Mouse (Mus musculus): Measurements from ENCODE around the gene Smg6.
"Not testable (repeated sequence)": the region's sequence is repeated elsewhere in the genome, so short reads cannot be mapped to it uniquely, and the experiment has no call there.

The Smg6 gene

DNA sequence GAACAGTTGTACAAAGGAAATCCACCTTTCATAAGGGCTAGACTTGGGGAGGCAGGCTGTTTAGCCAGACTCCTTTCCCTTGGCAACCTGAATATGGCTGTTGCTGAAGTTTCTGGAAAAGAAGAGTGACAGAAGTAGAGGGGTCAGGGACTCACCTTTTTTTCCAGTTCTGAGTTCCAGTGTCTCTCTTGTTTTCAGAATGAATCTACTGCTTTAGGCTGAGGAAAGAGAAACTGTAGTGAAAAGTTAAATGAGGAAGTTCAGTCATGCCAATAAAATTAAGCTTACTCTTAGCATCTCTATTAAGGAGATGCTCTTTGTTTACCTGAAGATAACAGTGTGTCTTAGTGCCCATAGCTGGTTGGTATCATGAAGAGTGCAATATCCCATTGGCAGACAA, 69.2 kb downstream of the Smg6 start:
- H3K36me3 ChIP-seq (ENCODE audit: control insufficient read depth, insufficient read depth, low read length, poor library complexity, severe bottlenecking), result no peaks in the 10 kb centered on the region
- peak; percentile 23 for DNase-seq (ENCODE audit: low read depth, low spot score)
- no peaks in the 10 kb centered on the region for H3K27me3 ChIP-seq (ENCODE audit: control insufficient read depth, insufficient read depth, low read length, poor library complexity, severe bottlenecking)

DNA sequence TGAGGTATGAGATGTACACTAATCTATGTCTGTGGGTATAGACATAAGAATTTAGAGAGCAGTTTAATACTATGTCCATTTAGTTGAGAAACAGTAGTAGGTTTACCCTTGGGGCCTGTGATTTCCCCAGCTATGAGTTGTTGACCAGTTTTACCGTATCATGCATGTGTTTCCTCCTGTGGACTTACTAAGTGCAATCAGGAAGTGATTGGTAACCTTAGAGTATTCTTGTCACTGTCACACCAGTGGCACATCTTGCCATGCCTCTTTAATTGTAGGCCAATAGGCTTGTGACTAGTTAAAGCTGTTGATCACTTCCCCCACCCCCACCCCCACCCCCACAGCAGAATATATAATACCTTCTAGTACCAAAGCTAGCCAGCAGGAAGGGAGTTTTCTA, 70.9 kb downstream of the Smg6 start:
- DNase-seq (ENCODE audit: low read depth, low spot score), result no peak
- no peaks in the 10 kb centered on the region for H3K36me3 ChIP-seq (ENCODE audit: control insufficient read depth, insufficient read depth, low read length, poor library complexity, severe bottlenecking)

DNA sequence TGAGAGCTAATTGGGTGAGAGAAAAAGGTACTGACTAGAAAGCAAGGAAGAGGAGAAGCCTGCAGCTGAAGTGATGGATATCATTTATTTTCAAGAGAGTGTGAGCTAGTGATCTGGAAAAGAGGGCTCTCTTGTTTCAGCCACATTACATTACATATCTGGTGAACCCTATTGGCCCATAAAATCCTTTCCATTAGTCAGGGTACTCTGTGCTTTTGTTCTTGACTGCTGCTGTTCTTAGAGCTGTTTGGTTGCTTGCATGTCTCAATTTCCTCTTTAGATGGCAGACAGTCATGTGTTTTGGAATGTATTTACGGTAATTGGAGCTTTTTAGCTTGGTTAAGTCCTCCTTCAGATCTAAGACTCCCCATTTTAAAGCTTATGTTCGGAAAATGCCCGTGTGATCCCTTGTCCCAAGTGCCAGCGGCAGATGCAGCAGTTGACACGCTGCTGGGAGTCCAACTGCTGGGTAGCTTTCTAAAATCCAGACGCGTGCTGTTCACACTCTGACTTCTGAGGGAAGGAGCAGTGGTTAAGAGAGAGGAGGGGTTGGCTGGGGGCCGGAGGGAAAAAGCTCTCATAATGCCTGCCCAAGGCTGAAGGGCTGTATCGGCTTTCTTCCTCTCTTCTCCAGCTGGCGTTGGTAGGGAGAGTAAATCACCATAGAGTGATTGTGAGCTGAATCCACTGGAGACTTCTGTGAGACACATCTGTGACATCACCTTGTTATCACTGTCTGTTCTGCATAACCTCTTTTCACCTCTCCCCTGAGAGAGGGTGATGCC, 75.4 kb downstream of the Smg6 start:
- H3K27me3 ChIP-seq (ENCODE audit: control insufficient read depth, insufficient read depth, low read length, poor library complexity, severe bottlenecking), result no peaks in the 10 kb centered on the region
- peak; percentile 21 for DNase-seq (ENCODE audit: low read depth, low spot score)
- no peaks in the 10 kb centered on the region for H3K36me3 ChIP-seq (ENCODE audit: control insufficient read depth, insufficient read depth, low read length, poor library complexity, severe bottlenecking)

More for the DNA sequence above, 70.9 kb downstream of the Smg6 start:
- no peaks in the 10 kb centered on the region for H3K27me3 ChIP-seq (ENCODE audit: control insufficient read depth, insufficient read depth, low read length, poor library complexity, severe bottlenecking)

DNA sequence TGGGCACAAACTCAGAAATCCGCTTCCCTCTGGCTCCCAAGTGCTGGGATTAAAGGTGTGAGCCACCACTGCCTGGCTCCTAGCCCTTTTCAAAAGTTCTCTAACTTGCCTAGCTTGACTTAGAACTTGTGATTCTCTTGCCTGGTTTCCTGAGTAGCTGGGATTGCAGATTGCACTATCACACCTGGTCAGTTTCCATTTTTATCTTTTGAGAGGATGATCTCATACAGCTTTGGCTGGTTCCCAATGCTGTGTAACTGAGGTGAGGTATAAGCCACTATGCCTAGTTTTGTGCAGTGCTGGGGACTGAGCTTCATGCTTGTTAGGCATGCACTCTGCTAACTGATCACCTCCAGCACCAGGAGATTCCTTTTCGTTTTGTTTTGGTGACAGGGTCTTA, 82.6 kb downstream of the Smg6 start:
- H3K27me3 ChIP-seq (ENCODE audit: control insufficient read depth, insufficient read depth, low read length, poor library complexity, severe bottlenecking), result no peaks in the 10 kb centered on the region
- H3K36me3 ChIP-seq (ENCODE audit: control insufficient read depth, insufficient read depth, low read length, poor library complexity, severe bottlenecking), result no peaks in the 10 kb centered on the region
- DNase-seq (ENCODE audit: low read depth, low spot score), result no peak

DNA sequence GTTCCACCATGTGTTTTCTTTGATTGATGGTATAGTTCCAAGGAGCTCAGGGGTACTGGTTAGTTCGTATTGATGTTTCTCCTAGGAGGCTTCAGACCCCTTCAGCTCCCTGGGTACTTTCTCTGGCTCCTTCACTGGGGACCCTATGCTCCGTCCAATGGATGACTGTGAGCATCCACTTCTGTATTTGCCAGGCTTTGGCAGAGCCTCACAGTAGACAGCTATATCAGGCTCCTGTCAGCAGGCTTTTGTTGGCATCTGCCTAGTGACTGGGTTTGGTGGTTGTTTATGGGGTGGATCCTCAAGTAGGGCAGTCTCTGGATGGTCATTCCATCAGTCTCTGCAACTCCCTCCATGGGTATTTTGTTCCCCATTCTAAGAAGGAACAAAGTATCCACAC, 83.9 kb downstream of the Smg6 start:
- H3K27me3 ChIP-seq (ENCODE audit: control insufficient read depth, insufficient read depth, low read length, poor library complexity, severe bottlenecking); DNase-seq (ENCODE audit: low read depth, low spot score); H3K36me3 ChIP-seq (ENCODE audit: control insufficient read depth, insufficient read depth, low read length, poor library complexity, severe bottlenecking): not testable (repeated sequence)

DNA sequence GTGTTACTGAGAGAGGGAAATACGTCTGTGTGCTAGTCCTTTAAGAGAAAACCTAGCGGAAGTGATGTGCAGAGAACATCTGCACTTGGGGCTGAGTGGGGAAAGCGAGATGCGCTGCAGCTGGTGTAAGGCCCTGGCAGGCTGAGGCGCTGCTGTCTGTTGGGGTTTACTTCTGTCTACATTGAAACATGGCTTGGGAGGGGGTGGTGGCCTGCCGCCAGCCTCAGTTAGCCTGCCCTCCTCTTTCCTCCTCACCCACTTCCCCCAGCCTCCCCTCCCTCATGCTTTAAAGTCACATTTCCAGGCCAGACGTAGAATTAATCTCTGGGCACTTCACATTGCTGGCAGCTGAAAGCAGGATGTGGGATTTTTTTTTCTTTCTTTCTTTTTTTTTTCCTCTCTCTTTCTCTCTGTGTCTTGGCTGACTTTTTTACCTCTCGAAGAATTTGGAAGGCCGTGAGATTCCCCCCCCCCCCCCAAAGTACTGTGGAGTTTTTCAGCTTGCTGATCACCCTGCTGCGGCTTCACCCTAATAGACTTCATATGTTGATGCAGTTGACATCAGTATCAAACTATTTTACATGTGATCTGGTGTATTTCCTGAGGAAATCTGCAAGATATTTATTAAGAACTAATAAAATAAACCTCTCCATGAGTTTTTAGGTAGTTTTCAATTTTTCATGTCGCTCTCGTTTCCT, 87.5 kb downstream of the Smg6 start:
- H3K36me3 ChIP-seq (ENCODE audit: control insufficient read depth, insufficient read depth, low read length, poor library complexity, severe bottlenecking), result no peaks in the 10 kb centered on the region
- no peaks in the 10 kb centered on the region for H3K27me3 ChIP-seq (ENCODE audit: control insufficient read depth, insufficient read depth, low read length, poor library complexity, severe bottlenecking)
- peak; percentile 61 for DNase-seq (ENCODE audit: low read depth, low spot score)

DNA sequence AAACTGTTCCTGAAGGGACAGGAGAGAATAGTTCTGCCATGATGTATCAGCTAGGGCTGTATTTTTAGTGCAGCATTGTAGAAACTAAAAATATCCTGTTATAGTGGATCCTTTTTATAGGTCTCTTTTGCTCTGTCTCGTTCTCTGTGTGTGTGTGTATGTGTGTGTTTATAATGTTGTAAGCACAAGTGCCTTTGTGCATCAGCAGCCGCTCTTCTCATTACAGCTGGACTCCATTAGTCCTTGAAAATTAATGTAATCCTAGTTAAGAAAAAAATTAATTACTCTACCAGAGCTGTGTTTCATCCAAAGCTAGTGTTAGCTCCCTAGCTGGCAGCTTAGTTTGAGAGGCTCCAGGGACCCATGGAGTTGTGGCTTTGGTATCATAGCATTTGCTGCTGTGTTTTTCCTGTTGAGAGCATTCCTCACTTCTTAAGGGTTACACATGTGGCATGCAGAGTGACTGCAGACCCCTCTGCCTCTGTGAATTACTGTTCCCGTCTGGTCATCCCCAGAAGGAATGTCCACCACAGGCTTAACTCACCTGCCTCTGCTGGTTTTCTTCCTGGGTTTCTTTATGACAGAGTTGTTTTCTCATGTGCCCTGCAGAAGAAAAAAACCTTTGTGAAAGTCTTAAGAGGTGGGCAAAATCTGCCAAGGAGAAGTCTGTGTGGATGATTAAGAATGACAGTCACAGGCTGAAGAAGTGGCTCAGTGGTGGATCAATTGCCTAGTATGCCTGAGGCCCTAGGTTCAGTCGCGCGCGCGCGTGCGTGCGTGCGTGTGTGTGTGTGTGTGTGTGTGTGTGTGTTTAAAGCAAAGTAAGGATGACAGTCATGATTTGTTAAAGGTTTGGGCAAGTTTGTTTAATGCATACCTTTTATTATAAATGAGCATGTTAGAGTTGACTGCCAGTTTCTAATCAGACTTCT, 88.4 kb downstream of the Smg6 start:
- Histone ChIP-seq H3K27me3 (ENCODE audit: control insufficient read depth, insufficient read depth, low read length, poor library complexity, severe bottlenecking) (no peaks in the 10 kb centered on the region), H3K36me3 (ENCODE audit: control insufficient read depth, insufficient read depth, low read length, poor library complexity, severe bottlenecking) (no peaks in the 10 kb centered on the region)
- no peak for DNase-seq (ENCODE audit: low read depth, low spot score)

DNA sequence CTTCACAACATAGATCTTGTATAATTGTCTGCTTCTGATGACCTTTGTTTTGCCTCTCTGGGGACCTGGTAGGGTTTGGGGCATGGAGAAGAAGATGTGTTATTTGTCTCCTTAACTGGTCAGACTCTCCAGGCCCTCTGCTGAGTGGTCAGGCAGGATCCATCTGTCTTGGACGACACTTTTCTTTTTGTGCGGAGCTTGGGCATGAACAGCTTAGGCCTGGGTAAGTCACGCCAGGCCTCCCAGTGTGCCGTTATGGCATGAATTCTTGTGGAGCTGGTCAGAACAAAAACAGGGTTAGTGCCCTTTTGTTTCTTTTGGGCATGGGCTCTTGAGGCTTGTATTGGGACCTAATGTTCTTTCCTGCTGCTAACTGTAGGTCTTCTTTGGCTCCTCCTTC, 89.2 kb downstream of the Smg6 start:
- DNase-seq (ENCODE audit: low read depth, low spot score), result no peak
- H3K36me3 ChIP-seq (ENCODE audit: control insufficient read depth, insufficient read depth, low read length, poor library complexity, severe bottlenecking), result no peaks in the 10 kb centered on the region
- no peaks in the 10 kb centered on the region for H3K27me3 ChIP-seq (ENCODE audit: control insufficient read depth, insufficient read depth, low read length, poor library complexity, severe bottlenecking)

DNA sequence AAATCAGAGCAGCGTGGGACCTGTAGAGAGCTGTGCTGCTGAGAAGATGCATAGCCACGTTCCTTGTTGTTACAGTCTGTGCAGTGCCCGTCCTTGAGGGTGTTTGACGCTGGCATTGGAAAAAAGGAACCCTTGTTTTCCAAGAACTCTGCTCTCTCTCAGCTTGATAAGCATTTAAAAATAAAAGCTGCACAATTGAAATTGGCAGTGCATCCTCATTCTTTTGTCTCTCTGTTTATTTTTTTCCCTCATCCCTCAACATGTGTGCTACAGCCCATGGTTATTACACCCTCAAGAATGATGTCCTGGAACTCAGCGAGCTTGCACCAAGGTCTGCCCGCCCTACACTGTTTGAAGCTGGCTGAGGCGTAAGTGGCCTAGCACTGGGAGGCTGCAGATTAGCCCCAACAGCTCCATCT, 89.8 kb downstream of the Smg6 start:
- H3K27me3 ChIP-seq (ENCODE audit: control insufficient read depth, insufficient read depth, low read length, poor library complexity, severe bottlenecking), result no peaks in the 10 kb centered on the region
- no peak for DNase-seq (ENCODE audit: low read depth, low spot score)

DNA sequence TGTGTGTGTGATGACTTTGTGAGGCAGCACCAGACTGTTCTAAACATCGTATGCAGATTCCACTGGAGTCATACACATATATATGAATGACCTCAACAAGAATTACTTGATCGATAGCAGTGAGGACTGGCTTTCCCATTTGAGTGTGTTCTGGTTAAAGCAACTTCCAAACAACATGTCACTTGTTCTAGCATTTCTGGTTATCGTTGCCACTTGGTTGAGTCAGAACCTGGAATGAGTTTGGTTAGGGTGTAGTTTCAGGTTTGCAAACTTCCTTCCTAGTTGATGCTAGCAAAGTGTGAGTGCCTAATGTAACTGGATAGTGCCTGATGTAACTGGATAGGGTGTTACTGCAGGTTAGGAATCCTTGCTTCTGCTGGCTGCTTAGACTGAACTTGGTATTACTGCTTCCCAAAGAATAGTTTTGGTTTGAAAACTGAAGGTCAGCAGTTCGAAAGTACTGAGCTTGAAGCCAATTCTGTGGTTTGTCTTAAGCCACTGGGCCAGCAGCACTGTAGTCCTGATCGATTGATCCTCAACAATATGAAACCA, 90.8 kb downstream of the Smg6 start:
- no peak for DNase-seq (ENCODE audit: low read depth, low spot score)
- Histone ChIP-seq H3K36me3 (ENCODE audit: control insufficient read depth, insufficient read depth, low read length, poor library complexity, severe bottlenecking) (no peaks in the 10 kb centered on the region), H3K27me3 (ENCODE audit: control insufficient read depth, insufficient read depth, low read length, poor library complexity, severe bottlenecking) (no peaks in the 10 kb centered on the region)

More for the DNA sequence above, 89.8 kb downstream of the Smg6 start:
- no peaks in the 10 kb centered on the region for H3K36me3 ChIP-seq (ENCODE audit: control insufficient read depth, insufficient read depth, low read length, poor library complexity, severe bottlenecking)

DNA sequence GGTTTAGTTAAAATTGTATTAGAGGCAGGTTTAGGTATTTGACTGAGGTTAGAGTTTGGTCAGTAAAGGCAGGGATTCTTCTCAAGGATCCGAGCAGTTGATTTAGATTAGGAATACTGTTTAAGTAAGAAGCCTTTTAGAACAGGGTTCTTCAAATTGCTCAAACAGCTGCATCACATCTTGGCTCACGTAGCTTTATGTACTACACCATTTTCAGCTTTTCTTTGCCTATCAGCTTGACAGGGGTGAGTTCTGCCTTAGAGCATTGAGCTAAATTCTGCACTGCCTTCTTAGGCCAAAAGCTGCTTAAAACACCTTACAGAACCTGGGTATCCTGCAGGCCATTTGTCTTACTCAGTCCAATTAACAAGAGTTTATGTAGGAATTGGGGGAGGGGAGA, 92.2 kb downstream of the Smg6 start:
- DNase-seq (ENCODE audit: low read depth, low spot score), result no peak
- Histone ChIP-seq H3K27me3 (ENCODE audit: control insufficient read depth, insufficient read depth, low read length, poor library complexity, severe bottlenecking) (no peaks in the 10 kb centered on the region), H3K36me3 (ENCODE audit: control insufficient read depth, insufficient read depth, low read length, poor library complexity, severe bottlenecking) (no peaks in the 10 kb centered on the region)

DNA sequence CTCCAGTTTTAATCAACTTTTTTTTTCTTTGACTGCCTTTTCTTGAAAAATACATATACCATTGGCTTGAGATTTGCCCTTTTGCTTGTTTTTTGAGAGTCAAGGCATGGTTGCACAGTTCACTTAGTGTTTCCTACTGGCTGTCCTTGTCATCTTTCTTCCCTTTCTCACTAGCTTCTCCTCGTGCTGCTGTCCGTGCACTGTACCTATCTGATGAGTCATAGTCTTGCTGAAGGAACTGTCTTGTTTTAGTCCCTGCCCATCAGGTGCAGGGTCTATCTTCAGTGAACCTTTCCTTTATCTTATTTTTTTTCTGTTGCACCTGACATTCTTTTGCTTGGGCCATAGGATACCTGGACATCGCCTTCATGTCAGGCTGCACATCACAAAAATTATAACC, 101.4 kb downstream of the Smg6 start:
- Histone ChIP-seq H3K27me3 (ENCODE audit: control insufficient read depth, insufficient read depth, low read length, poor library complexity, severe bottlenecking) (no peaks in the 10 kb centered on the region), H3K36me3 (ENCODE audit: control insufficient read depth, insufficient read depth, low read length, poor library complexity, severe bottlenecking) (peaks cover 1% of the 10 kb centered on the region; the same call in 1 of the 2 replicates)

DNA sequence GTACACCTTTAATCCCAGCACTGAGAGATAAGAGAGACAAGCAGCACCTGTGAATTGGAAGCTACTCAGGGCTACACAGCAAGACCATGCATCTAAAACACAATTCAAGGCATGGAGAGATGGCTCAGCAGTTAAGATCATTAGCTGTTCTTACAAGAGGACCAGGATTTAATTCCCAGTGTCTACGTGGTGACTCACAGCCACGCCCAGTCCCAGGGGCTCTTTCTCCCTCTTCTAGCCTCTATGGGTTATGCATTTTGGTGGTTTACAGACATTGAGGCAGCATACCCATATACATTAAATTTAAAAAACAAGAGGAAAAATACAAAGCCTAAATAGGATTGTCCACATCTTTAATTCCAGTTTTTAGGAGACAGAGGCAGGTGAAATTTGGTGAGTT, 102.0 kb downstream of the Smg6 start:
- Histone ChIP-seq H3K27me3 (ENCODE audit: control insufficient read depth, insufficient read depth, low read length, poor library complexity, severe bottlenecking) (no peaks in the 10 kb centered on the region), H3K36me3 (ENCODE audit: control insufficient read depth, insufficient read depth, low read length, poor library complexity, severe bottlenecking) (peaks cover 1% of the 10 kb centered on the region; the same call in 1 of the 2 replicates)
- no peak for DNase-seq (ENCODE audit: low read depth, low spot score)

More for the DNA sequence above, 101.4 kb downstream of the Smg6 start:
- DNase-seq (ENCODE audit: low read depth, low spot score), result no peak

DNA sequence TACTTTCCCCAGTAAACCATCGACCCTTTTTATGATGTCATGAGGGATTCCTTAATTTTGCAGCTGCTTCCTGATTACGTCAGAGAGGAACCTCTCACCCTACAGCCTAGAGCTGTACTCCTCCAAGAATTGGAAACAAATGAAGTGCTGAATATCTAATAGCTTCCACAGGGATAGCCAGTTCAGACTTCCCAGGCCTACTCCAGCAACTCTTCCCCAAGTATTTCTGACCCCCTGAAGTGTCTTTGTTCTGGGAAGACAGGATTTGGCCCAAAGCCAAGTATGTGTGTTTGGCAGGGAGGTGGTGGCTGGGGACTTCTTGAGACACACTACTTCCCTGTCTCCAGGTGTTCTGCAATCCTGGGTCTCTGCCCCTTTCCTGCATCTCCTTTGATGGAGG, 105.6 kb downstream of the Smg6 start:
- DNase-seq (ENCODE audit: low read depth, low spot score), result no peak
- H3K27me3 ChIP-seq (ENCODE audit: control insufficient read depth, insufficient read depth, low read length, poor library complexity, severe bottlenecking), result no peaks in the 10 kb centered on the region
- H3K36me3 ChIP-seq (ENCODE audit: control insufficient read depth, insufficient read depth, low read length, poor library complexity, severe bottlenecking), result peaks cover 1% of the 10 kb centered on the region; the same call in 1 of the 2 replicates
